Mouse (Mus musculus): ENCODE results near the gene Pck1. TPM values are rescaled to one million over a fixed set of nuclear protein-coding genes. Genes with fewer than 3 reads are reported as not detected.
A peak's percentile ranks its signal among the peaks of the same experiment; 100 is the strongest.

Gene Pck1
- polyA plus RNA-seq, 1 experiment from 2014 or later: not detected

GRCm38 (mm10) chr2:173183836-173184460 is 31.1 kb downstream of the Pck1 start:
- ATAC-seq (ENCODE audit: low FRiP score): peak; percentile 21
- WGBS: 9% methylated on average over 8 of the region's 8 CpGs
- H3K27me3 ChIP-seq (ENCODE audit: control insufficient read depth, insufficient read depth, low read length): no peaks in the 10 kb centered on the region; the same call in 1 of the 2 replicates

GRCm38 (mm10) chr2:173184475-173185080 is 31.7 kb downstream of the Pck1 start:
- H3K27ac ChIP-seq: no peak overlapping the region
- no peaks in the 10 kb centered on the region; the same call in 1 of the 2 replicates for H3K27me3 ChIP-seq (ENCODE audit: control insufficient read depth, insufficient read depth, low read length)
- no peak overlapping the region for H3K4me2 ChIP-seq (replicated peaks)
- ATAC-seq (ENCODE audit: low FRiP score) (no peak), DNase-seq (ENCODE audit: low spot score) (no peak)
- H3K9me3 ChIP-seq (ENCODE audit: control insufficient read depth, low read length): no peaks in the 10 kb centered on the region
- WGBS: 71% methylated on average over 11 of the region's 11 CpGs
- H3K4me1 ChIP-seq (replicated peaks; ENCODE audit: control insufficient read depth, insufficient read depth, low read length): no peaks in the 10 kb centered on the region
- H3K9ac ChIP-seq: no peak overlapping the region
- H3K4me3 ChIP-seq (replicated peaks; ENCODE audit: low read length): no peak overlapping the region
- H3K36me3 ChIP-seq (replicated peaks; ENCODE audit: control insufficient read depth, insufficient read depth): no peaks in the 10 kb centered on the region

More at GRCm38 (mm10) chr2:173183836-173184460, 31.1 kb downstream of the Pck1 start:
- Histone ChIP-seq H3K4me2 (replicated peaks) (no peak overlapping the region), H3K9ac (no peak overlapping the region), H3K9me3 (ENCODE audit: control insufficient read depth, low read length) (no peaks in the 10 kb centered on the region), H3K4me1 (replicated peaks; ENCODE audit: control insufficient read depth, insufficient read depth, low read length) (no peaks in the 10 kb centered on the region), H3K27ac (no peak overlapping the region), H3K4me3 (replicated peaks; ENCODE audit: low read length) (no peak overlapping the region), H3K36me3 (replicated peaks; ENCODE audit: control insufficient read depth, insufficient read depth) (no peaks in the 10 kb centered on the region)
- DNase-seq (ENCODE audit: low spot score): peak; percentile 82

GRCm38 (mm10) chr2:173185282-173185681 is 32.4 kb downstream of the Pck1 start:
- no peaks in the 10 kb centered on the region; the same call in 1 of the 2 replicates for H3K27me3 ChIP-seq (ENCODE audit: control insufficient read depth, insufficient read depth, low read length)
- no peaks in the 10 kb centered on the region for H3K4me1 ChIP-seq (replicated peaks; ENCODE audit: control insufficient read depth, insufficient read depth, low read length)
- H3K27ac ChIP-seq: no peak overlapping the region
- H3K36me3 ChIP-seq (replicated peaks; ENCODE audit: control insufficient read depth, insufficient read depth): no peaks in the 10 kb centered on the region
- 74% methylated on average over 6 of the region's 6 CpGs for WGBS
- no peak overlapping the region for H3K9ac ChIP-seq
- H3K4me3 ChIP-seq (replicated peaks; ENCODE audit: low read length): no peak overlapping the region
- DNase-seq (ENCODE audit: low spot score): no peak
- H3K4me2 ChIP-seq (replicated peaks): no peak overlapping the region
- no peak for ATAC-seq (ENCODE audit: low FRiP score)
- H3K9me3 ChIP-seq (ENCODE audit: control insufficient read depth, low read length): no peaks in the 10 kb centered on the region

GRCm38 (mm10) chr2:173186047-173186943 is 33.4 kb downstream of the Pck1 start:
- no peak overlapping the region for H3K4me2 ChIP-seq (replicated peaks)

GRCm38 (mm10) chr2:173187182-173187855 is 34.5 kb downstream of the Pck1 start:
- H3K9me3 ChIP-seq (ENCODE audit: control insufficient read depth, low read length): no peaks in the 10 kb centered on the region
- H3K4me3 ChIP-seq (replicated peaks; ENCODE audit: low read length): no peak overlapping the region
- DNase-seq (ENCODE audit: low spot score) (no peak), ATAC-seq (ENCODE audit: low FRiP score) (no peak)
- H3K4me2 ChIP-seq (replicated peaks): no peak overlapping the region
- no peaks in the 10 kb centered on the region; the same call in 1 of the 2 replicates for H3K27me3 ChIP-seq (ENCODE audit: control insufficient read depth, insufficient read depth, low read length)
- H3K27ac ChIP-seq: no peak overlapping the region
- no peaks in the 10 kb centered on the region for H3K4me1 ChIP-seq (replicated peaks; ENCODE audit: control insufficient read depth, insufficient read depth, low read length)
- H3K36me3 ChIP-seq (replicated peaks; ENCODE audit: control insufficient read depth, insufficient read depth): no peaks in the 10 kb centered on the region
- no peak overlapping the region for H3K9ac ChIP-seq
- 48% methylated on average over 8 of the region's 8 CpGs for WGBS

More at GRCm38 (mm10) chr2:173186047-173186943, 33.4 kb downstream of the Pck1 start:
- H3K9ac ChIP-seq: no peak overlapping the region
- peak; percentile 74 for ATAC-seq (ENCODE audit: low FRiP score)
- H3K27me3 ChIP-seq (ENCODE audit: control insufficient read depth, insufficient read depth, low read length): no peaks in the 10 kb centered on the region; the same call in 1 of the 2 replicates
- no peaks in the 10 kb centered on the region for H3K4me1 ChIP-seq (replicated peaks; ENCODE audit: control insufficient read depth, insufficient read depth, low read length)
- 36% methylated on average over 26 of the region's 26 CpGs for whole genome bisulfite sequencing
- DNase-seq (ENCODE audit: low spot score): peak; percentile 93
- H3K36me3 ChIP-seq (replicated peaks; ENCODE audit: control insufficient read depth, insufficient read depth): no peaks in the 10 kb centered on the region
- H3K4me3 ChIP-seq (replicated peaks; ENCODE audit: low read length): no peak overlapping the region
- H3K27ac ChIP-seq: no peak overlapping the region
- no peaks in the 10 kb centered on the region for H3K9me3 ChIP-seq (ENCODE audit: control insufficient read depth, low read length)

- 88% methylated on average over 4 of the region's 4 CpGs for WGBS
- no peaks in the 10 kb centered on the region for H3K27me3 ChIP-seq (ENCODE audit: control insufficient read depth, insufficient read depth, low read length)
These were observed 41.9 kb downstream of the Pck1 start for GRCm38 (mm10) chr2:173194796-173195195.

GRCm38 (mm10) chr2:173202924-173203689 is 50.3 kb downstream of the Pck1 start:
- Histone ChIP-seq H3K27ac (no peak overlapping the region), H3K4me2 (replicated peaks) (no peak overlapping the region), H3K9ac (no peak overlapping the region), H3K4me1 (replicated peaks; ENCODE audit: control insufficient read depth, insufficient read depth, low read length) (no peaks in the 10 kb centered on the region), H3K4me3 (replicated peaks; ENCODE audit: low read length) (no peak overlapping the region), H3K36me3 (replicated peaks; ENCODE audit: control insufficient read depth, insufficient read depth) (no peaks in the 10 kb centered on the region), H3K27me3 (ENCODE audit: control insufficient read depth, insufficient read depth, low read length) (no peaks in the 10 kb centered on the region), H3K9me3 (ENCODE audit: control insufficient read depth, low read length) (peaks cover 10% of the 10 kb centered on the region; the same call in 1 of the 2 replicates)
- 69% methylated on average over 19 of the region's 19 CpGs for WGBS
- DNase-seq (ENCODE audit: low spot score) (no peak), ATAC-seq (ENCODE audit: low FRiP score) (no peak)

More at GRCm38 (mm10) chr2:173194796-173195195, 41.9 kb downstream of the Pck1 start:
- Histone ChIP-seq H3K36me3 (replicated peaks; ENCODE audit: control insufficient read depth, insufficient read depth) (no peaks in the 10 kb centered on the region), H3K4me2 (replicated peaks) (no peak overlapping the region), H3K4me3 (replicated peaks; ENCODE audit: low read length) (no peak overlapping the region), H3K9me3 (ENCODE audit: control insufficient read depth, low read length) (peaks cover 12% of the 10 kb centered on the region; the same call in 1 of the 2 replicates), H3K4me1 (replicated peaks; ENCODE audit: control insufficient read depth, insufficient read depth, low read length) (no peaks in the 10 kb centered on the region), H3K9ac (no peak overlapping the region), H3K27ac (no peak overlapping the region)
- DNase-seq (ENCODE audit: low spot score): no peak
- no peak for ATAC-seq (ENCODE audit: low FRiP score)

- Histone ChIP-seq H3K4me1 (replicated peaks; ENCODE audit: control insufficient read depth, insufficient read depth, low read length) (no peaks in the 10 kb centered on the region), H3K9ac (no peak overlapping the region), H3K27me3 (ENCODE audit: control insufficient read depth, insufficient read depth, low read length) (no peaks in the 10 kb centered on the region), H3K4me2 (replicated peaks) (no peak overlapping the region), H3K9me3 (ENCODE audit: control insufficient read depth, low read length) (peaks cover 8% of the 10 kb centered on the region; the same call in 1 of the 2 replicates), H3K4me3 (replicated peaks; ENCODE audit: low read length) (no peak overlapping the region), H3K27ac (no peak overlapping the region), H3K36me3 (replicated peaks; ENCODE audit: control insufficient read depth, insufficient read depth) (no peaks in the 10 kb centered on the region)
- DNase-seq (ENCODE audit: low spot score) (no peak), ATAC-seq (ENCODE audit: low FRiP score) (no peak)
- 90% methylated on average over 3 of the region's 3 CpGs for WGBS
These were observed 50.9 kb downstream of the Pck1 start for GRCm38 (mm10) chr2:173203726-173204125.

Data from hindbrain, embryonic 14.5 days (tissue).